Mouse (Mus musculus) heart, postnatal 0 days (tissue): ENCODE measurements around the gene Rnaseh2b. TPM values are rescaled to one million over a fixed set of nuclear protein-coding genes. Genes with fewer than 3 reads are reported as not detected.

Source experiments
- ATAC-seq: fragments of 200-750 bp; cut with Nextera tagmentation; 2 replicates; pipeline ENCODE4 v1.8.0; 2017; ENCODE audit warnings: low read depth, moderate number of reproducible peaks, moderate library complexity; ENCODE audit not compliant: insufficient read depth
- DNase-seq: peaks from one replicate; pipeline ENCODE4 v3.0.0-alpha.2; 2016; ENCODE audit warnings: low spot score
- H3K27ac ChIP-seq: fragments of 300-500 bp; sonication (generic); 2 replicates; pipeline ENCODE4 v1.5.1; 2014; ENCODE audit warnings: low read depth, mild to moderate bottlenecking
- H3K27me3 ChIP-seq: fragments of 300-500 bp; sonication (generic); 2 replicates; pipeline ENCODE4 v1.6.1; 2014; ENCODE audit warnings: low read length, mixed read lengths; ENCODE audit not compliant: control insufficient read depth, insufficient read depth
- H3K36me3 ChIP-seq: fragments of 300-500 bp; sonication (generic); replicated peaks from 2 replicates; pipeline ENCODE4 v1.6.1; 2014; ENCODE audit warnings: low read length, mixed read lengths; ENCODE audit not compliant: control insufficient read depth, insufficient read depth
- H3K4me1 ChIP-seq: fragments of 300-500 bp; sonication (generic); 2 replicates; pipeline ENCODE4 v1.6.1; 2014; ENCODE audit warnings: antibody characterized with exemption; ENCODE audit not compliant: control insufficient read depth, insufficient read depth
- H3K4me2 ChIP-seq: fragments of 300-500 bp; sonication (generic); 2 replicates; pipeline ENCODE4 v1.6.1; 2014; ENCODE audit warnings: low read depth, mild to moderate bottlenecking, low read length, moderate library complexity
- H3K4me3 ChIP-seq: fragments of 300-500 bp; sonication (generic); 2 replicates; pipeline ENCODE4 v1.5.1; 2014; ENCODE audit warnings: low read depth, low read length
- H3K9ac ChIP-seq: fragments of 300-500 bp; sonication (generic); replicated peaks from 2 replicates; pipeline ENCODE4 v1.6.1; 2014; ENCODE audit warnings: low read depth, low read length, mixed read lengths
- H3K9me3 ChIP-seq: fragments of 300-500 bp; sonication (generic); replicated peaks from 2 replicates; pipeline ENCODE4 v1.6.1; 2016; ENCODE audit warnings: low read length; ENCODE audit not compliant: control insufficient read depth
- CTCF ChIP-seq: IDR thresholded peaks from 2 replicates; pipeline ENCODE4 v1.5.1; 2016; ENCODE audit warnings: antibody characterized with exemption, control low read depth, low read depth
- EP300 ChIP-seq: IDR thresholded peaks from 2 replicates; pipeline ENCODE4 v1.6.1; 2016; ENCODE audit warnings: antibody characterized with exemption, low read depth
- WGBS: fragments of 180-500 bp; shearing (Covaris S2); extraction: QIAGEN DNeasy Blood & Tissue Kit; methylation state at CpG from one replicate; pipeline ENCODE4 v1.1.7; 2014; 5-methylcytosine and 5-hydroxymethylcytosine counted together
- polyA plus RNA-seq: library from polyadenylated mRNA; unstranded; fragments of >200 nt; fragmentation: Nextera tagmentation; extraction: Ambion mirVana; gene quantifications from 2 replicates; pipeline ENCODE4 v1.2.1, GENCODE M21; 2015
- total RNA-seq: library from RNA; depleted of rRNA; stranded (reverse); fragments of >200 nt; gene quantifications from 2 replicates; pipeline ENCODE4 v1.2.3, GENCODE M21; 2014; ENCODE audit warnings: low replicate concordance; rRNA removed

The Rnaseh2b gene
- total and polyA plus RNA-seq, 2 experiments from 2014 or later = 23.9 to 38.0 TPM

DNA sequence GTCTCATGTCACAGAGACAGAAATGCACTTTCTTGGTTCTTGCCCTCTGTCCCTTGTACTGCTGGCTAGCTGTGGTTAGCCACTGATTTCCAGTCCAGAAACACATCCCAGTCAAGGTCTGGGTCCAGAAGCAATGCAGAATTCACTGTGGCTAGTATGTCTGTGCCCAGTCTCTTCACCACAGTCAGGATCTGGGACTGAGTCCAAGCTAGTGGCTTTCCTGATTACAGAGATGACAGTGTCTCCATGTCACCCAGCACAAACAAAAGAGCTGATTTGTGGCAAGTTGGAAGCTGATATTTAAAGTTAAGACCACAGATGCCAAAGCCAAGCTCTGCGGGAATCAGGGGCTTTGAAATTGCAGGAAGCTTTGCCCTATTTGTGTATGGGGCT is 124.3 kb downstream of the Rnaseh2b start:
- DNase-seq (peak; percentile 70), ATAC-seq (peak; percentile 79)
- Histone ChIP-seq H3K9me3 (no peaks in the 10 kb centered on the region), H3K4me2 (no peak overlapping the region), H3K9ac (no peak overlapping the region), H3K27ac (0 out of 2 replicates have a peak overlapping the region, but pooled peaks have one; percentile 1), H3K27me3 (no peaks in the 10 kb centered on the region), H3K4me3 (no peak overlapping the region), H3K36me3 (no peaks in the 10 kb centered on the region), H3K4me1 (peaks cover 14% of the 10 kb centered on the region; the same call in 1 of the 2 replicates)
- 10% methylated on average over 1 of the region's 1 CpGs for WGBS
- TF ChIP-seq EP300 (no peak), CTCF (no peak)

DNA sequence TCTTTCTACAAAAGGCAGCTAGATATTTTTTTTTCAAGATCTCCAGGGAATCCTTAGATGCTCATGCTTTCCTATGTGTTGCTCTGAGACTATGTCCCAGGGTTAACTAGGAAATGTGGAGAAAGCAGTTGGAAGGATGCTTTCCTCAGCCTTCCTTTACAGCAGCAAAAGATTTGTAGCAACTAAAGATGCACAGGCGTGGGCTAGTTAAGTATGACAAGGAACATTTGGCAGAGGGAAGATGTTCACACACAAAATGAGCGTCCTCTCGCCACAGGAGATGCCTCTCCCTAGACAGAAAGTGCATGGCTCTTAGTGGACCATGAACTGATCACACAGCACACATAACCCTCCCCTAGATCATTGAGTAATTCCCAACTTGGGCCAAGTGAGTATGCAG is 125.1 kb downstream of the Rnaseh2b start:
- Histone ChIP-seq H3K27me3 (no peaks in the 10 kb centered on the region), H3K4me1 (peaks cover 14% of the 10 kb centered on the region; the same call in 1 of the 2 replicates), H3K4me3 (no peak overlapping the region), H3K9me3 (no peaks in the 10 kb centered on the region), H3K27ac (no peak overlapping the region), H3K9ac (no peak overlapping the region), H3K4me2 (no peak overlapping the region), H3K36me3 (no peaks in the 10 kb centered on the region)
- 81% methylated on average over 3 of the region's 3 CpGs for WGBS
- no peak for TF ChIP-seq CTCF
- TF ChIP-seq EP300 = no peak
- DNase-seq = no peak
- ATAC-seq = no peak

DNA sequence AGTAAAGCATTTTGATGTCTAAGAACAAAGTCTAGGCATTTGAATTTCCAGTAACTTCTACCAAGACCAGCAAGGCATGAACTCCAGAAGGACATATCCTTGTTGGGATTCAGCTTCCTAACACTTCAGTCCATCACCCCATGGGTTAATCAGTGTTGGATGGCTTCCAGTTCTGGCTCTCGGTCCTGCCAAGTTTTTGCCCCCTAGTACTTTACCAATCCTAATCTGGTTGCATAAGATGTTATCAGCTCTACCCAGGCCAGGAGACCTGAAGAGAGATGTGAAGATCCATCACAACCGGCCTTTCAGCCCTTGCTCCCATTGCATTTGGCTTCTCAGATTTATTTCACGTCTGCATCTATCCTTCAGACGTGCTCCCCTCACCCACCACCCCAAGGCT is 129.9 kb downstream of the Rnaseh2b start:
- no peak overlapping the region for H3K9ac ChIP-seq
- H3K9me3 ChIP-seq = no peaks in the 10 kb centered on the region
- no peaks in the 10 kb centered on the region for H3K27me3 ChIP-seq
- H3K4me1 ChIP-seq = peaks cover 5% of the 10 kb centered on the region; the same call in 1 of the 2 replicates
- 60% methylated on average over 4 of the region's 4 CpGs for WGBS
- H3K36me3 ChIP-seq = no peaks in the 10 kb centered on the region
- no peak overlapping the region for H3K4me2 ChIP-seq
- ATAC-seq (no peak), DNase-seq (no peak)
- TF ChIP-seq CTCF = no peak
- TF ChIP-seq EP300 = no peak
- H3K4me3 ChIP-seq = no peak overlapping the region
- H3K27ac ChIP-seq = no peak overlapping the region

Other genes with a start within 250 kb of the Rnaseh2b start
- gene Dleu7, start 458 bp downstream of the Rnaseh2b start, total RNA-seq = 0.65 TPM in 1 of 2 replicates, not detected in the other
- 0.16 and 0.23 TPM in 2 replicates for gene Dleu7, start 458 bp downstream of the Rnaseh2b start, polyA plus RNA-seq
- not detected in 2 replicates for gene Gucy1b2, start 163.7 kb downstream of the Rnaseh2b start, total RNA-seq
- 0.04 and 0.18 TPM in 2 replicates for gene Gucy1b2, start 163.7 kb downstream of the Rnaseh2b start, polyA plus RNA-seq